Mouse (Mus musculus) frontal cortex, postnatal 25 days (tissue): ENCODE data around the gene Srp68.
A peak's percentile ranks its signal among the peaks of the same experiment; 100 is the strongest.

Experiments
- DNase-seq, 2 experiments: peaks; one replicate each; pipeline ENCODE4 v3.0.0; 2022; ENCODE audit warnings: low spot score in 2 of 2

The Srp68 gene

DNA sequence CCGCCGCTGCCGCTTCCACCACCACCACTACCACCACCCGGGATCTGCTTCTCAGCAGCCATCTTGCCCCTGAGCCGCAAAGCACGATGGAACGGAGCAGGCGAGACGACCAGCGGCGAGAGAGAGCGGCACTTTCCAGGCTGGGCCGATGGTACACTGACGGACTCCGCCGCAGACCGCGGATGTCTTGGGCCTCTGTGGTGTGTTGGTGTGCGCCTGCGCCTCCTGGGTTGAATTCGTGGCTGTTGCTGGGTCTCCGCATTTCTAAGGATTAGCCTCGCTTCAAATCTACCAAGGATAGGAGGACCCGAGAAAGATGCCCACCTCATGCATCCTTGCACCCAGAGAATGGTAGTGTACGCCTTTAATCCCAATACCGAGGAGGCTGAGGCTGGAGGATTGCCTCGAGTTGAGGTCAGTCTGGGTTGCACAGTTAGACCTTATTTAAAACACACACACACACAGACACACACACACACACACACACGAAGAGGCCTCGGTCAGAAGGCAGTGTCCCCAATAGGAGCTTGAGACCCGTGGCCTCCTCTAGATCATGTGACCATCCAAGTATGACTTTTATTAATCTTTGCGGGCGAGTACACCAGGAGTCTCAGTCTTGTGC is at the start of gene Srp68:
Gene Srp68 (minus strand): TSS at position 173 of the 622 bp plus-strand sequence.
- peak; percentile 86 to 88 for DNase-seq

DNA sequence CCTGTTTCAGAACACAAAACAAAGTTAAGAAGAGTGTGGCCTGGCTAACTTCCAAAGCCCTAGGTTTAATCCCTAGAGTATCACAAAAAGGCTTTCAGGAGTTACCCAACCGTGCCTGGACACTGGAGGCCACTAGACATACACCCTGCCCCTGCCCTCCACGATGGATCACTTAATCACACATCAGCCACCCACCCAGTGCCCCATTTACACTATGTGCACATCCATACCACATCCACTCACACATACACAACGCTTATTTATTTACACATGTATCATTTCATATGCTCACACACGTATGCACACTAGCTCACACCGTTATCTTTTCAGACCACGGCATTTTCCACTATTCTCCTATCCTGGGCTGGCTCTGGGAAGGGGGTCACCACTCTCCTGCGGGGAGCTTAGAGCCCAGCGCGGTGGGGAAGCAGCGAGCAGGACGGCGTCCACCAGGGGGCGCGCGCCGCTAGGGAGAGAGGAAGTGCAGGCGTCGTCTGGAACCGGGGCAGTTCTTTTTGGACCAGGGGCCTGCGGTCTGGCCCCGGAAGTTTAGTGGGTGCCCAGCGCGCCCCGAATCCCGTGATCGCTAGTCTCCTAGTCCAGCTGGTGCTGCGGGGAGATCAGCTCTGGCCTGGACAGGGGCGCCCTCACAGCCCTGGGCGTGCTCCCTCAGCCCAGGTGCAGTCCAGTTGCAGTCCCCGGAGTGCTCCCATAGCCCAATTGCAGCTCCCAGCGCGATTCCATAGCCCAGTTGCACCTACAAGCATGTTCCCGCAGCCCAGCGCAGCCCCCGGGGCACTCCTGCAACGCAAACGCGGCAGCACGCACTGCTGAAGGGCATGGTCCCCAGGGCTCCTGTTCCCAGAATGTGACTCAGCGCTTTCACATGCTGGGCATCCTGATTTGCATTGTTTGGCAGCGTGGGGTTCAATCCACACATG is 45.0 kb upstream of the Srp68 start:
- peak; percentile 76 to 78 for DNase-seq

DNA sequence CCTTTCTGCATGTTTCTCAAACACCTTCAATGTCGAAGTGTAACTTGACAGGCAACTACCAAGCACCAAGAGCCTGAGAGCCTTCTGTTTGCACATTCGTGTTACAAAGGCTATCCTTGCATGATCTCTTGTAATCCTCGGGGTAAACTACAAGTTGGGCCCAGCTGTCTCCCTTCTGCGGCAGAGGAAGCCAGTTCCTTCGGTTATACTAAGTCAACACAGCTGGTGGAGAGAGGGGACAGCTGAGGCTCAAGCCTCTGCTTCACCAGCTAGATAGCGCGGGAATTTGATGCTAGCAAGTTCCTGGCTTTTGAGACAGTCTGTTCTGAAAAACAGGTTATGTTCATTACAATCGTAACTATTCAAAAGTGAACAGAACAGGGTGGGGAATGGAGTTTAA is 38.3 kb upstream of the Srp68 start:
- no peak for DNase-seq

DNA sequence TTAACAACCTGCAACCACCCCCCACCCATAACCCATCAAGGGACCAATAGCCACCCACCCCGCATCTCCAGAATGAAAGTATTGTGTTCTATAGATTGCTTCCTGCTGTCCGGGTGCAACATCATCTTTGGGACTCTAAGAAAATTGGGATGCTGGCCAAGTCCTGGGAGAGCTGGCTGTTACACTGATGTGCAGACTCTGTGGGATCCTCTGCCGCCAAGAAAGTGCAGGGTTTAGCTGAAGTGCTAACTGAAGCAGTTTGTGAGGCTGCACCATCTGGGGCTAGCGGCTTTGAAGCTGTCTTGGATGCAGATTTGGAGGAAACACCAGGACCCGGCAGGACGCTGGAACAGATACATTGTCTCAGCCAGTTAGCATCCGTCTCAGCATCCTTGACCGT is 37.2 kb upstream of the Srp68 start:
- no peak for DNase-seq

DNA sequence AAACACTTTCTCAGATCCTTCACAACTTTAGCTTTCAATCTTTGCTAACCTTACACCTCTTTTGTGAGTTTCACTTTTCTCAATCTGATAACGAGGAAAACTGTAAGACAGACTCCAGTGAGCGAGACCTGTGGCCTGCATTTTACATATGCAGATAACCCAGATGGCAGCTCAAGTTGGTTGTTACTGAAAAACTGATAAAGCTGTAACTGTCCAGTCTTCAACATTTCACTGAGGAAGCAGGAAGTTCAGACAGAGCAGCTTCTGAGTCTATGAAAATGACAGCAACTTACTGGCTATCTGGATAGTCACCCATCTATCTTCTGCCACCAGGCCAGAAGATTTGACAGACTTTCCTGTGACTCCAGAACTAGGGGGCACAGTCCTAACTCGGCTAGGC is 35.6 kb upstream of the Srp68 start:
- DNase-seq: no peak

DNA sequence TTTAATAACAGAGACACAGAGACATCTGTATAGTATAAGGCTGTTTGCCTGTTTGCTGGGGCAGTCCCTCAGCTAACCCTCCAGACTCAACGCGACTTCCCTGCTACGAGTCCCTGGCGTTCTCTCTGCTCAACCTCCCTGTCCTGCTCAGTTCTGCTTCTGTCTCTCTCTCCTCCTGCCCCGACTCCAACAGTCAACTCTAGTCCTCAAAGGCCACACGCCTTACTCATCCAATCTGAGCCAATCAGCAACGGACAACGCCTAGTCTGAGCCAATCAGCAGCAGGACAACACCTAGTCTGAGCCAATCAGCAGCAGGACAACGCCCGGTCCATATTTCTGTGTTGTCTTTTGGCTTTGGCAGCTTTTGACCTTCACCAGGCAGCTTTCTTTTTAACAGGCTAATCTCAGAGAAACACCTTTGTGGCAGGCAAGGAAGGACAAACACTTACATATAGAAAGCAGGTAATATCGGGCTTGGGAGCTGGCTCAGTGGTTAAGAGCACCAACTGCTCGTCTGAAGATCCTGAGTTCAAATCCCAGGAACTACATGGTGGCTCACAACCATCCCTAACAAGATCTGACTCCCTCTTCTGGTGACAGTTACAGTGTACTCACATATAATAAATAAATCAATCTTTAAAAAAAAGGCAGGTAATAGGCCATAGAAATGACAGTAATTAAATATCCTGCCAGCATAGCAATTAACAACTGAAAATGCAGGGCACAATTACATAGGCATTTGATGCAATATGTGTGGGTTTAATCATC is 33.9 kb upstream of the Srp68 start:
- no peak for DNase-seq

DNA sequence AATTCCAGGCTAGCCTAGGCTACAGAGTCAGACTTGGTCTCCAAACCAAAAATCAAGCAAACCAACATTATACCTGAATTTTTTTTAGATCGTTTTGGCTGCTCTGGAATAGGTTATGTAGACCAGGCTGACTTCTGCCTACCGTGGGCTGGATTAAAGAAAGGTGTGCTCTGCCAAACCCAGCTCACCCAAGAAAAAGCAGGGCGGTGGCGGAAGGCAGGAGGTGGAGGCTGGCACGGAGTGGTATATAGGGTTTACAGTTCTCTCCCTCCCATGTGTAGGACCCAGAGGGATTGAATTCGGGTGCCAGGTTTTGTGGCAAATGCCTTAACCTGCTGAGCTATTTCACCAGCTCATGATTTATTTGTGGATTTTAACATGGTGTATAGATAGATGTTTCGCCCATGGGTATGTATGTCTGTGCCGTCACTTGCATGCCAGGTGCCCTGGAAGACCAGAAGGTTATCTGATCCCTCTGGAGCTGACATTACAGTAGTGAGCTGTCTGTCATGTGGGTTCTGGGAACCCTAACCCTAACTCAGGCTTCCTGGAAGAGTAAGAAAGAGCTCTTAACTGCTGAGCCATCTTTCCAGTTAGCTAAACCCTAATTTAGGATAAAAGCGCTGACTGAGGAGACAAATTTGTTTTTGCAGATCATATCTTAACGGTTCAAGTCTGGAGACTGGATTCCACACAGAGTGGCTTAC is 33.2 kb upstream of the Srp68 start, which contains the start of gene Exoc7:
Gene Exoc7 (minus strand): TSS at position 215 of the 707 bp plus-strand sequence.
- DNase-seq: no peak

DNA sequence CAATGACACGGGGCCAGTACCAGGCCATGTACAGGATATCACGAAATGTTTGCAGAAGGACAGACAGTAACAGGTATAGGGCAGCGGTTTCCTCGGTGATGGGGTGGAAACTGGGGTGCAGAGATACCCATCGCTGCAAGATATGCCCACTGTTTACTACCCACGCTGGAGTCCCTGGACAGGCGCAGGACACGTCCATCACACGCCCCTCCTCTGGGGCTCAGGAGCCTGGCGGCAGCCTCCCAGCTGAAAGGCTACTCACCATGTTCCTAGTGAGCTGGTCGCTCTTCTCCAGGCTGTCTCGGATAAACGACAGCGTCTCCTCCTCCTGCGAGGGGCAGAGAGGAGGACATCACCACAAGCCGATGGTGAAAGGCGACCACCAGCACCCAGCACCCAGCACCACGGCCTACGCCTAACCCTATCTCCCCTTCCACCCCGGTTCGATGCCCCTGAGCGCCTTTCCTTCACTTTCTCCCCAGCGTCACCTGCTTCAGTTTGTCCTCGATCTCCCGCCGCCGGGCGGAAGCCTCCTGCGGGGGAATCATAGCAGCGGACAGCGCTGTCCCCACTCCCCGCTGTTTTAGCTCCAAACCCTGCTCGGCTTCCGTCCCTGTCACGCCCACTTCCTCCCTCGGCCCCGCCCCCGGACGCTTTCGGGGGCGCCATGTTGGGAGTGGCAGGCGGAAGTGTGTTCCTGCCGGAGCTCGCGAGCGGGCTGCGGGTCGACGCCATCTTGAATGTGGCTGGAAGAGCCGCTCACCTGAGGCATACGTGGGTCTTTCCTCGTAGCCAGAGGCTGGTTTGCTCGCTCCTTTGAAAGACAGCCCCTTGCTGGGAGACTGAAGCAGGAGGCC is 32.3 kb upstream of the Srp68 start:
- peak; percentile 67 to 87 for DNase-seq

DNA sequence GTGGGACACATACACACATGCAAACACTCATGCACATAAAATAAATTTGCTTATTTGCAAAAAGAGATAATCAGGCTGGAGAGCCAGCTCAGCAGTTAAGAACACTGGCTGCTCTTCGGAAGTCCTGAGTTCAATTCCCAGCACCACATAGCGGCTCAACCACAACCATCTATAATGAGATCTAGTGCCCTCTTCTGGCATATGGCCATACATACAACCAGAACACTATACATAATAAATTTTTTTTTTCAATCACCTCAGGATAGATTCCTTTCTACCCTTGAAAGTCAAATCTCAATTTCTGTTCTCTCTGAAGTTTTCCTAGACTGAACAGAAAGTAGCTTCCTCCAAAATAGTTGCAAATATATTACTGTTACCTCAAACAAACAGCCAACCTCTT is 31.4 kb upstream of the Srp68 start:
- DNase-seq: no peak

DNA sequence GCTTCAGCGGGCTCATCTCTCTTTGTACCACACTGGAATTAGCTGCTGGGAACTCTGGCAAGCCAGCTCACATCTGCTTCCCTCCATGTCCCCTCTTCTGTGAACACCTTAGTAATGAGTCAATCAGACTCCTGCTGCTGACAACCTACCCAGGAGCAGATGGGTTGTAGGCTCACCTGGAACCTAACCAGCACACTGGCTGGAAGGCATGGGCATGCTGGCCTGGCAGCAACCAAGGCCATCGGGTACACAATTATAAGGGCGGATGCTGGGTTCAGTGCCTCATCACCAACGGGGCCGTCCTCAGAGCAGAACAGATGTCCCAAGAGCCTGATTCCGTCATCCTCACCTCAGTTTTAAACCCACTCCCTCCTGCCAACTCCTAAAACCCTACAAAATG is 24.6 kb upstream of the Srp68 start:
- no peak for DNase-seq

DNA sequence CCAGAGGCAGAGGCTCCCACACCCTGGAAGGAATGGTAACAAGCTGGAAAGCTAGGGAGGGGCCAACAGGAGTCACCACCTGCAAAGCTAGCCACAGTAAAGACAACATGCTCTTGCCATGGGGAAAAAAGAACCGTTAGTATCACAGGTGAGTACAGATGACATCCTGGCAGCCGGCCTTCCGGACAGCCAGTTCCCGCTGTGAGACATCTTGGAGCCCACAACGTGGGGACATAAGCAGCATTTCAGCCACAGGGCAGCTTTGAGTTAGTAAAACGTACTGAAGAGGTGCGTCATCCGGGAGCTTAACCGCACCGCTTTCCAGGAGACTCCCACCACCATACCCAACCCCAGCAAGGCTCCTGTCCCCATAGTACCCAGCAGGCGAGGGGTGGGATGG is 24.2 kb upstream of the Srp68 start:
- DNase-seq: no peak

DNA sequence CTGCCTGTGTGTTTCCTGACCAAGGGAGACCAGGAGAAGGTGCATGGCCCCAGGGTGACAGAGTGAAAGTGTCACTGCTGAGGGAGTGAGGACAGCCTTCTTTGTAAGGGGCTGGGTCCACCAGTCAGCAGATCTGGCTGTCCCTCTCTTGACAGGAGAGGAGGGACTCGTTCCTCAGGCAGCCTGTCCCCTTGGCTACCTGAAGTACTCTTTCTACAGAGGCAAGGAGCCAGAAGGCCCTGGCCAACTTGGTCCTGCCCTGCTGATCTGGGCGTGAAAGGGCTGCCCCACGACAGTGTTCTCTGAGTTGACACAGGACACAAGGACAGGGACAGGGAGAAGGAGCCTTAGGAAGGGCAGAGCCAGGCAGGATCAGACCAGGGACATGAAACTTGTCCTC is 23.0 kb upstream of the Srp68 start:
- DNase-seq: no peak

DNA sequence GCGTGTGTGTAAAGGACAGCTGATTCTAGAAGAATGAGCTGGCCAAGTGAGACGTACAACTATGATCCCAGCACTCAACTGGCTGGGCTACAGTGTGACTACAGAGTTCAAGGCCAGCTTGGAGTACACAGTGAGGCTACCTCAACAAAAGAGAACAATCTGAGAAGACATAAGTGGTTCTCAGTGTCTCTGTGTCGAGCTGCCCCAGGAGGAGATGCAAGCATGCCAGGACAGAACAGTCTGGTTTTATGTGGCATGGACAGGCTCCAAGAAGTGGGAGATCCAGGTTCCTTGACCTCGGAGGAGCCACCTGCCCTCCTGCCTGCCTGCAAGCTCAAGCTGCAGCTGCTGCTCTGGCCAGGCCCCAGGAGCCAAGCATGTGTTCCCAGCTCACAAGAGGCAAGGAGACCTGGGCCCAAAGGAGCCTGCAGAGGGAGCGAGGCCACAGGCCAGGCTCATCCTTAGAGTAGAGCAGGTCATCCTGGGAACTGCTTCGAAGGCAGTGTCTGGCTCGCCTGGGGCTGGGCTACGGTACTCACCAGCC is 22.2 kb upstream of the Srp68 start:
- no peak for DNase-seq

DNA sequence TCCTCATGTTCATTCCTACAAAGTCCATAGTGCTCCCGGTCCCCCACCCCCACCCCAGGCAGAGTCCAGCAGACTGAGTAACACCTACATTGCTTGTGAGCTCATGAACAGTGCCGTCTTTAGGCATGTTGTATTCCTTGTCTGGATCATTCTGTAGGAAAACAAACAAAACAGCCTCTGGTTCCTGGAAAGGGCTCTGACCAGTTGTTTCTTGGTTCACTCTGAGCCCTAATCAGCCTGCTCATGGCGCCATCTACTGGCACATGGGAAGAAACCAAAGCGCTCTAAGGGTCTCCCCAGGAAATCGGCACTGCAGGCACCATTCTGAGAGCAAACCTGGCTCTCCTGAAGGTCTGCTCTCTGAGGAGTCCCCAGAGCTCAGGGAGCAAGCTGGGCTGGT is 20.3 kb upstream of the Srp68 start:
- DNase-seq: peak in 1 of 2 experiments; percentile 35

DNA sequence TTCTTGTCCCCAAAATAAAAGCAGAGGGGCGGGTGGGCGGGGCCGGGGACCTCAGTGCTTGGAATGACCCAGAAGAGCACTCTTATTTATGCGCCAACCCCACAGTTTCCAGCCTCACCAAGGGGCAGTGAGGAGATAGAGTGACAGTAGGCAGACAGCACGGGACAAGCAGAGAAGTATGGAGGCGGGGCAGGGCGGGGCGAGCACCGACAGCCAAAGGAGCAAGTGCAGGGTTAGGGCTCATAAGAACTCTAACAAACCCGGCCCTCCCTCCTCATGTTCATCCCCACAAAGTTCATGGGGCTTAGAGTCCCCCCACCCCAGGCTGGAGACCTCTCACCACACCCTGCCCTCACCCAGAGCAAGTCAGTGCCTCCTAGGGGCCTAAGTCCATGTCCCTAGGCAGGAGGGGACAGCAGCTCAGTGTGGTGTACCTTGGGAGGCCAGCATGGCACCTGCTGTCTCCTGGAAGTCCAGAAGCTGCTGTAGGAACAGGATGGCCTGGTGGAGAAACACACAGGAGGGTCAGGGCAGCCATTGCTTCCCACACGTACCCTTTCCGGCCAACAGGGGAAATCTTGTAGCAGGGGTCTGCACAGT is 19.6 kb upstream of the Srp68 start:
- no peak for DNase-seq

DNA sequence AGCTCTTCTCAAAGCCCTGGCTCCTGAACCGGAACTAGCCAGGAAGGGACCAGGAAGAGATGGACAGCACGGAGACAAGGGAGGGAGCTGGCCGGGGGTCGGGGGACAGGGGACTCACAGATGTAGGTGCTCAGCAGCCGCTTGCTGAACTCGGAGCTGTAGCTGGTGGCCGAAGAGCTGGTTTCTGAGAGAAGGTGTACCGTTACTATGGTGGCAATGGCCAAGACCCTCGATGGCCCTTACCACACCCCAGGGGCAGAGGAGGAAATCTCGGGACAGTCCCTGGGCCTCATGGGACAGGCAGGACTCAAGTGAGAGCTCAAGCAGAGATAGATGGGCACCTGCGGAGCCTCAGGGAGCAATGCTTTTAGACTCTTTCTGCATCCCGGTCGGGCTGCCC is 18.4 kb upstream of the Srp68 start:
- DNase-seq: no peak

DNA sequence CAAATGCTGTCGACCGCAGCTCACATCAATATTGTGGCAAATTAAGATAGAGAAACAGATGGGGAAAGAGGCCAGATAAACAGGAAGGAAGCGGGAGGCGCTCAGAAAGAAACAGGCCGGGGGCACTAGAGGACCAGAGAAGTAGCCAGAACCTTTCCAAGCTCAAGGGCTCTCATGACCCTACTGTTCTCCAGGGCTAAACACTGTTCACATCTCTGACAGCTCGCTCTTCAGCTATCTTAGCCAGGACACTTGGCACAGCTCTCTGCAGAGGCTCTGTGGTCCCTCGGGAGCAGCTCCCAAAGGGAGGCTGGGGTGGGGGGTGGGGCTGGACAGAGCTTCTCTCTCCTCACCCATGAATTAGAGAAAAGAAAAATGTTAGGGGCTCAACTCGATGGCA is 16.5 kb upstream of the Srp68 start:
- no peak for DNase-seq

DNA sequence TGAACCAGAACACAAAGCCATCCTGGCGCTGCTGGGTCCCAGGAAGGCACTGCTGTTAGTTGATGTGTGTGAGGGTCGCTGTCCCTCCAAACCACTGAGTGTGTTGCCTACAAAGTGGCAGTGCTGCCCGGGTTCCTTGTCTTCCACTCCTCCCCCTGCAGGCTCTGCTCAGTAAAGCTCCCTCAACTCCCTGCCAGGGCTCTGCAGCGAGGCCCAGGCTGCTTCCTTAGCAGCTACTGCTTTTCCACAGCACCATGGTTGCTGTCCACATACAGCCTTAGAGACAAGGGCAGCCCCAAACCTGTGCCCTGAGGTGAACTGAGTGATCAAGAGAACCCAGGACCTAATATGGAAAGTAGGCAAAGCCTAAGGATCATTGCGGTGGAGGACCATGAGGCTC is 13.3 kb upstream of the Srp68 start:
- DNase-seq: no peak

DNA sequence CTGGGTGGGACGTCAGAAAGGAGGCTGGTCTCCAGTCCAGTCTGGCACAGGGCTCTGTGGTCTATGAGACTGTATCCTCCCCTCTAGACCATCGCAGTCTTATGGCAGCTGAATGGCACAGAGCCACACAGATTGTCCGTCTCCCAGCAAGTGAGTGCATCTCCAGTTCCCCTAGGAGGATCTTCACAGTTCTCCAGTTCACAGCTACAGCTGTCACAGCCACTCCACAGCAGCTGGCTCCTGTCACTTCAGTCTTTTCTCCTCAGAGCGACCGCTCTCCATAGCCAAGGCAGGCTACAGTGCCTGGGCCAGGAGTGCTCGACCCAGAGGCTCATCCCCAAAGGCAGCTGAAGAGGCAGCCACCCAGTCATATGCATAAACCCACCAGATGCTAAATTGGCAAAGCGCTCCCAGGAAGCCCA is 11.8 kb upstream of the Srp68 start:
- no peak for DNase-seq

DNA sequence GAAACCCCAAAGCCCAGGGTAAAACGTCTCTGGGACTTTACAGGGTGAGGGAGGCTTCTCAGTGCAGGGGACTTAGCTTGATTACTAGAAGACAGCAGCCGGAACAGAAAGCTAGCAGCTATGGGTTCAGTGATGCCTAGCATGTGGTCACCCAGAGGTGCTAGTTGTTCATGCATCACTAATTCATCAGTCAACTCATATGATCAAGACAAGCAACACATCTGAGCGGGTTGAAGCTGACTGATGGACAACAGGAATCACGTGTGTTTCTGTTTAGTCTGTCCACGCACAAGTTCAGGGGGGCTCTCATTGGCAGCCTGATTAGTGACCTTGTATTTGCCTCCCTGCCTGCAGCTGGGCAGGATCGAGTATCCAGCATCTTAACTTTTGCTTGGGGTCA is 10.0 kb upstream of the Srp68 start:
- no peak for DNase-seq
